ENCODE assay signal across 30 mouse cellular contexts in genomic region chr15:84500214-84500613, GRCm38 (mm10). TPM values are rescaled to one million over a fixed set of nuclear protein-coding genes. Genes with fewer than 3 reads are reported as not detected.
A peak's percentile ranks its signal among the peaks of the same experiment; 100 is the strongest.
DNase-seq lines count a peak whose midpoint lies in the region; ATAC-seq lines count a peak whose summit lies in the region.
"Had no signal": no experiment of that assay in that cellular context is flagged by ENCODE, and none has a peak within 500 bp of the region (broad histone marks: within the 10 kb centered on the region; RNA-seq: fewer than 3 reads in every experiment).

No protein-coding gene starts in this region.

- H3K36me3 ChIP-seq in embryonic facial prominence, embryonic 14.5 days (ENCODE audit: control insufficient read depth, insufficient read depth, low read length): no peaks in the 10 kb centered on the region
- no peaks in the 10 kb centered on the region for H3K36me3 ChIP-seq in embryonic facial prominence, embryonic 10.5 days (replicated peaks)
- H3K36me3 ChIP-seq in limb, embryonic 15.5 days: no peaks in the 10 kb centered on the region
- no peaks in the 10 kb centered on the region for H3K36me3 ChIP-seq in limb, embryonic 10.5 days
- H3K36me3 ChIP-seq in stomach, embryonic 16.5 days (ENCODE audit: control insufficient read depth, insufficient read depth, low read length): no peaks in the 10 kb centered on the region
- H3K36me3 ChIP-seq: embryonic facial prominence, embryonic 12.5 days; embryonic facial prominence, embryonic 15.5 days; forebrain, embryonic 10.5 days; forebrain, embryonic 12.5 days; G1E had no signal

- H3K9me3 ChIP-seq in embryonic facial prominence, embryonic 14.5 days (ENCODE audit: control insufficient read depth, low read length): no peaks in the 10 kb centered on the region
- no peaks in the 10 kb centered on the region for H3K9me3 ChIP-seq in embryonic facial prominence, embryonic 10.5 days
- H3K9me3 ChIP-seq in limb, embryonic 15.5 days: no peaks in the 10 kb centered on the region
- no peaks in the 10 kb centered on the region for H3K9me3 ChIP-seq in limb, embryonic 10.5 days (replicated peaks)
- H3K9me3 ChIP-seq in stomach, embryonic 16.5 days (replicated peaks; ENCODE audit: control insufficient read depth, low read length): no peaks in the 10 kb centered on the region
- H3K9me3 ChIP-seq: embryonic facial prominence, embryonic 12.5 days; embryonic facial prominence, embryonic 15.5 days; forebrain, embryonic 10.5 days; forebrain, embryonic 12.5 days had no signal

- no peaks in the 10 kb centered on the region for H3K4me1 ChIP-seq in embryonic facial prominence, embryonic 14.5 days (ENCODE audit: control insufficient read depth, insufficient read depth, low read length)
- peaks cover 29% of the 10 kb centered on the region for H3K4me1 ChIP-seq in embryonic facial prominence, embryonic 10.5 days
- H3K4me1 ChIP-seq in limb, embryonic 15.5 days: peaks cover 6% of the 10 kb centered on the region; the same call in 1 of the 2 replicates
- peaks cover 15% of the 10 kb centered on the region; the same call in 1 of the 2 replicates for H3K4me1 ChIP-seq in limb, embryonic 10.5 days
- no peaks in the 10 kb centered on the region for H3K4me1 ChIP-seq in stomach, embryonic 16.5 days (ENCODE audit: control insufficient read depth, insufficient read depth, low read length)

- H3K4me3 ChIP-seq in embryonic facial prominence, embryonic 14.5 days (ENCODE audit: low read depth, low read length): no peak overlapping the region
- H3K4me3 ChIP-seq in embryonic facial prominence, embryonic 10.5 days: no peak overlapping the region
- H3K4me3 ChIP-seq in limb, embryonic 15.5 days: no peak overlapping the region
- H3K4me3 ChIP-seq in limb, embryonic 10.5 days: no peak overlapping the region
- no peak overlapping the region for H3K4me3 ChIP-seq in stomach, embryonic 16.5 days (replicated peaks; ENCODE audit: low read length)
- H3K4me3 ChIP-seq: embryonic facial prominence, embryonic 12.5 days; embryonic facial prominence, embryonic 15.5 days; erythroblast, embryonic 14.5 days; forebrain, embryonic 10.5 days; forebrain, embryonic 12.5 days had no signal

- no peaks in the 10 kb centered on the region for H3K27me3 ChIP-seq in embryonic facial prominence, embryonic 14.5 days (replicated peaks; ENCODE audit: control insufficient read depth, insufficient read depth, low read length)
- H3K27me3 ChIP-seq in embryonic facial prominence, embryonic 10.5 days (replicated peaks; ENCODE audit: low read depth, poor library complexity, severe bottlenecking): no peaks in the 10 kb centered on the region
- no peaks in the 10 kb centered on the region for H3K27me3 ChIP-seq in limb, embryonic 15.5 days
- no peaks in the 10 kb centered on the region for H3K27me3 ChIP-seq in limb, embryonic 10.5 days (ENCODE audit: low read depth, poor library complexity, severe bottlenecking)
- H3K27me3 ChIP-seq in stomach, embryonic 16.5 days (ENCODE audit: control insufficient read depth, insufficient read depth, low read length): no peaks in the 10 kb centered on the region
- H3K27me3 ChIP-seq: embryonic facial prominence, embryonic 12.5 days; embryonic facial prominence, embryonic 15.5 days; Patski had no signal

- no peak overlapping the region for H3K27ac ChIP-seq in embryonic facial prominence, embryonic 14.5 days (replicated peaks; ENCODE audit: low read depth, low read length)
- H3K27ac ChIP-seq in embryonic facial prominence, embryonic 10.5 days (replicated peaks): no peak overlapping the region
- no peak overlapping the region for H3K27ac ChIP-seq in limb, embryonic 15.5 days
- no peak overlapping the region for H3K27ac ChIP-seq in limb, embryonic 10.5 days
- H3K27ac ChIP-seq in stomach, embryonic 16.5 days (ENCODE audit: low read length): no peak overlapping the region
- H3K27ac ChIP-seq: embryonic facial prominence, embryonic 12.5 days; embryonic facial prominence, embryonic 15.5 days; forebrain, embryonic 10.5 days; forebrain, embryonic 12.5 days had no signal

- DNase-seq in embryonic facial prominence, embryonic 14.5 days (ENCODE audit: low spot score): peak; percentile 58
- DNase-seq in embryonic facial prominence, embryonic 10.5 days (ENCODE audit: low spot score): no peak
- DNase-seq in limb, embryonic 10.5 days (ENCODE audit: low spot score): no peak
- peak; percentile 17 to 20 for DNase-seq in urinary bladder, adult 18-20 months (ENCODE audit: low spot score in 2 of 2)
- no peak for DNase-seq in urinary bladder, adult 2 months (ENCODE audit: low spot score)
- DNase-seq in right cerebral cortex, postnatal 36 days (ENCODE audit: low spot score in 2 of 2): no peak
- DNase-seq: adrenal gland, adult 2 months; adrenal gland, postnatal 10 days; adrenal gland, postnatal 25 days; B cell, adult 2 months; cerebellum, adult 11 months; cerebellum, adult 18-20 months; cerebellum, adult 8-10 months; cerebellum, adult 9-11 months; cerebellum, postnatal 14 days; cerebellum, postnatal 36 days; embryo, embryonic 11 days had no signal

- no peak overlapping the region for H3K4me2 ChIP-seq in embryonic facial prominence, embryonic 14.5 days (ENCODE audit: low read depth, low read length)
- H3K4me2 ChIP-seq in limb, embryonic 15.5 days: no peak overlapping the region
- no peak overlapping the region for H3K4me2 ChIP-seq in stomach, embryonic 16.5 days (ENCODE audit: low read depth, low read length)
- H3K4me2 ChIP-seq: embryonic facial prominence, embryonic 12.5 days; embryonic facial prominence, embryonic 15.5 days; forebrain, embryonic 12.5 days had no signal

- no peak overlapping the region for H3K9ac ChIP-seq in embryonic facial prominence, embryonic 14.5 days (ENCODE audit: low read depth, low read length)
- no peak overlapping the region for H3K9ac ChIP-seq in limb, embryonic 15.5 days
- H3K9ac ChIP-seq in stomach, embryonic 16.5 days (ENCODE audit: low read length): no peak overlapping the region
- H3K9ac ChIP-seq: embryonic facial prominence, embryonic 12.5 days; embryonic facial prominence, embryonic 15.5 days; forebrain, embryonic 12.5 days had no signal

- 61% methylated on average over 4 of the region's 4 CpGs for WGBS in embryonic facial prominence, embryonic 14.5 days
- WGBS in embryonic facial prominence, embryonic 10.5 days: 76% methylated on average over 4 of the region's 4 CpGs
- WGBS in limb, embryonic 15.5 days: 77% methylated on average over 4 of the region's 4 CpGs
- WGBS in limb, embryonic 10.5 days: 76% methylated on average over 4 of the region's 4 CpGs
- WGBS in stomach, embryonic 16.5 days: 70% methylated on average over 4 of the region's 4 CpGs

- ATAC-seq in embryonic facial prominence, embryonic 14.5 days (ENCODE audit: low read depth): peak; percentile 46; the same call in 1 of the 2 replicates
- peak; percentile 26; the same call in 1 of the 2 replicates for ATAC-seq in limb, embryonic 15.5 days (ENCODE audit: insufficient number of reproducible peaks, low FRiP score, low TSS enrichment, low read depth)
- ATAC-seq in stomach, embryonic 16.5 days (ENCODE audit: insufficient read depth, low FRiP score): 0 out of 2 replicates have a peak, but pooled peaks have one; percentile 30
- ATAC-seq: activated CD4-positive, CD25-positive, alpha-beta regulatory T cell, adult 4 months; CD4-positive, CD25-positive, alpha-beta regulatory T cell, adult 4 months; forebrain, embryonic 14.5 days; forebrain, embryonic 16.5 days; Patski had no signal

RNA-seq across cellular contexts. Expression of gene Shisal1, which starts 53.3 kb away (rescaled TPM):
- polyA plus RNA-seq in embryonic facial prominence, embryonic 14.5 days (2014; fragmentation: Nextera tagmentation; extraction: Ambion mirVana): 9.0 and 12.9 TPM in 2 replicates
- polyA plus RNA-seq in embryonic facial prominence, embryonic 10.5 days (2016; fragmentation: Nextera tagmentation; extraction: Ambion mirVana): 1.9 and 2.2 TPM in 2 replicates
- 4.1 and 6.0 TPM in 2 replicates for polyA plus RNA-seq in limb, embryonic 15.5 days (2015; fragmentation: Nextera tagmentation; extraction: Ambion mirVana)
- 0.15 and 0.73 TPM in 2 replicates for polyA plus RNA-seq in limb, embryonic 10.5 days (2016; fragmentation: Nextera tagmentation; extraction: Ambion mirVana)
- 90.1 and 101 TPM in 2 replicates for polyA plus RNA-seq in urinary bladder, adult 2 months (2012; rRNA removed)
- polyA plus RNA-seq in stomach, embryonic 16.5 days (2015; fragmentation: Nextera tagmentation; extraction: Ambion mirVana): 1.8 and 2.9 TPM in 2 replicates
- polyA plus RNA-seq: activated CD4-positive, CD25-positive, alpha-beta regulatory T cell, adult 4 months; CD4-positive, CD25-positive, alpha-beta regulatory T cell, adult 4 months; erythroblast, embryonic 14.5 days; G1E had no signal

RNA-seq across cellular contexts. Expression of gene Rtl6, which starts 57.4 kb away (rescaled TPM):
- polyA plus RNA-seq in embryonic facial prominence, embryonic 14.5 days (2014; fragmentation: Nextera tagmentation; extraction: Ambion mirVana): 10.8 and 13.7 TPM in 2 replicates
- polyA plus RNA-seq in embryonic facial prominence, embryonic 10.5 days (2016; fragmentation: Nextera tagmentation; extraction: Ambion mirVana): 25.1 and 26.0 TPM in 2 replicates
- polyA plus RNA-seq in limb, embryonic 15.5 days (2015; fragmentation: Nextera tagmentation; extraction: Ambion mirVana): 16.5 and 17.7 TPM in 2 replicates
- 18.7 and 27.1 TPM in 2 replicates for polyA plus RNA-seq in limb, embryonic 10.5 days (2016; fragmentation: Nextera tagmentation; extraction: Ambion mirVana)
- 7.4 and 11.5 TPM in 2 replicates for polyA plus RNA-seq in urinary bladder, adult 2 months (2012; rRNA removed)
- polyA plus RNA-seq in stomach, embryonic 16.5 days (2015; fragmentation: Nextera tagmentation; extraction: Ambion mirVana): 9.8 and 10.3 TPM in 2 replicates
- polyA plus RNA-seq: erythroblast, embryonic 14.5 days; G1E had no signal

Comparison
In these comparisons a context has a peak if more than half of its experiments do, and no peak if none do; other contexts are left out.
1. DNase-seq: peak in embryonic facial prominence, embryonic 14.5 days (single experiment) and urinary bladder, adult 18-20 months (2 of 2); none in embryonic facial prominence, embryonic 10.5 days (single experiment), limb, embryonic 10.5 days (single experiment), urinary bladder, adult 2 months (single experiment) and right cerebral cortex, postnatal 36 days (0 of 2).
2. Peak in every context shown above with its lines, with median percentiles within 50 percentile points of each other: ATAC-seq.